Mouse (Mus musculus): ENCODE data around the gene Ogfod2. TPM values are rescaled to one million over a fixed set of nuclear protein-coding genes. Genes with fewer than 3 reads are reported as not detected.

Gene Ogfod2
- total RNA-seq, 2 experiments from 2014 or later, result 8.9 to 18.6 TPM

DNA sequence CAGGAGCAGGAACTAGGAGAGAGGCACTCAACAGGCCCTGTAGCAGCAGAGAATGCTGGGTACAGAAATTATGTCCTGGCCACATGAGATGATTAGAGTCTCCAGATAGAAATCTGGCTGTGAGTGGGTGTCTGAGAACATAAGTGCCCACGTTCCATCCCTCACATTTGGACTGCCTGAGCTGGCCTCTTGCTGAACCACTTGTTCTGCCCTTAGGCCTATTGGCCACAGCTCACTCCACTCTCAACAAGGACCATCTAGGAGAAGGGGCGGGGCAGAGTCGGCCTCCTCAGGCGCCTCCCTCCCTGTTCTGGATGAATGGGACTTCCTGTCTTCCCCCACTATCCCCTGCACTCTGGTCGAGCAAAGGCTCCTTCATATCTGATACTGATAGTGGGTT, 36.9 kb downstream of the Ogfod2 start:
- ATAC-seq (replicated peaks; ENCODE audit: poor library complexity, severe bottlenecking), result no peak

DNA sequence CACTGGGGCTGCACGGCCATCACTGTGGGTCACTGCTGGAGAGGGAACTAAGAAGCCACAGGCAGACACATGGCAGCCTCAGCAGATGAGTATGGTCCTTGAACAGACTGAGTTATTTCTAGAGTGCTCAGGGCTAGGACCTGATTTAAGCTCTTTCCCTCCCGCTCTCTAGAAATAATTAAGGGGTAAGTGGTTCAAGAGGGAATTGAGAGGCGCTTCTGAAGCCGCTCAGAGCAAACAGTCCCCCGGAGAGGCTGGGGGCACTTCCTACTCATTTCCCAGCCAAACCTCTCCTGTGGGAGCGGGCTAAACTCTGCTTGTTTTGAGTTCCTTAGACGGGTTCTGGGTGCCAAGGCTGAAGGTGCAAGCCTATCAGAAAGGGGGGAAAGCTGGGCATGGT, 38.8 kb downstream of the Ogfod2 start:
- ATAC-seq (replicated peaks; ENCODE audit: poor library complexity, severe bottlenecking), result no peak

DNA sequence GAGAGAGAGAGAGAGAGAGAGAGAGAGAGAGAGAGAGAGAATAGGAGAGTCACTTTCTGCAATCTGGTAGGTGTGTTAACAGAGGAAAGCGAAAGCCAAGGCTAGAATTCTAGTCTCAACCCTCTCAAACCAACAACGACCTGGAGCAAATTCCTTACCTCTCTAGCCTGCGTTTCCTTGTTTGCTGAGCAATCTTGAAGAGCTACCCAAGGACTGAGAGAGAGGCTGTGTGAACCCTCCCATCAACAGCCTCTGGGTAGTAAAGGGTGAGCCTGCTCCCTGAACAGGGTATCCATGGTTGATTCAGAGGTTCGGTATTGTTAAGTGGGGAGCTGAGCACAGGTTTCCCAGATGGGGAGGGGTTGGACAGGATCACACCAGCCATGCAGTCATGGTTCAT, 40.6 kb downstream of the Ogfod2 start:
- ATAC-seq (replicated peaks; ENCODE audit: poor library complexity, severe bottlenecking), result no peak

DNA sequence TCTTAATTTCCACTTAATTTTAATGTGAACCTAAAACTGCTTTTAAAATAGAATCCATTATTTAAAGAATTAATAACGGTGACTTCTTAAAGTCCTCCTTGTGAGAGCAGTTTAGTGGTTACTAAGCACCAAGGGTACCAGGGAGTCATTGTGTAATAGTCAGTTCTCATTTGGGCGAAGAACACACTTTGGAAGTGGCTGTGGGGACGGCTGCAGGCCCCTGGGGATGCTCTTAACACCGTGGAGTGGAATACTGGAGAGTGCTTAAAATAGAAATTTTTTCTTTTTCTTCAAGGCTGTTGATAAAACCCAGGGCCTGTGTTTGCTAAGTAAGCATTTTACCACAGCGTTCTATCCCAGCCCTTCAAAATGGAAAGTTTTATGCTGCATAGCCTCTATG, 43.8 kb downstream of the Ogfod2 start:
- no peak for ATAC-seq (replicated peaks; ENCODE audit: poor library complexity, severe bottlenecking)

DNA sequence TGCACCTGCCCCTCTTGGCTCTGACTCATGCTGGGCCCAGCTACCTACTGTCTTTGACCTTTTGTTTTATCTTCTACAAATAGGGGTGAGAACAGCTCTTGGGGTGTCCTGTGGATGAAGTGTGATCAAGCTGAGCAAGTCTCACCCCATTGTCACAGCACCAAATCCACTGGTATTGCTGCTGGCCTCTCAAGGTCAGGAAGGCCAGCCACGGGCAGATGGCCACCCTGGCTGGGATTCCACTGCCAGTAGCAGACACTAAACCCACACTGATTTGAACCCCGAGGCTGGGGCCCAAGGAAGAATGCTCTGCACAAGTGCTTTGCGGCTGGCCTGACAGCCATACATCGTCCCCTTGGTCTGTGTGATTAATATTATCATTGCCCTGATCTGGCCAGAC, 46.2 kb downstream of the Ogfod2 start:
- ATAC-seq (replicated peaks; ENCODE audit: poor library complexity, severe bottlenecking), result no peak

DNA sequence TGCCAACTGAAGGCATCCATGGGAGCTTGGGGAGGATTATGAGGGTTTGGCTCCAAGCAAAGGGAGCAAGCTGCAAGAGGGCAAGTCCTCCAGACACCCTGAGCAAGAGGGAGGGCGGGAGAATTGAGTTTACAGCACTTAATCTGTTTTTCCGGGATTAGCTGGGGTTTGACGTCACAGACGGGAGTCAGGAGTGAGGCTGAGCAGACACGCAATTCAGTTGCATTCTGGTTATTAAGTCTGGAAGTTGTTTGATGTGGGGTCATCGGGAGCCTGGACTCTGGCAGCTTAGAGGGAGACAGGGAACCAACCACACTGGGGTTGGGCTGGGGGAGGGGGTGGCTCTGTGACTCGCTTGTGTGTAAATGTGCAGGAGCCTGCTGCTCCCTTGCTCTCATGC, 47.4 kb downstream of the Ogfod2 start:
- no peak for ATAC-seq (replicated peaks; ENCODE audit: poor library complexity, severe bottlenecking)

DNA sequence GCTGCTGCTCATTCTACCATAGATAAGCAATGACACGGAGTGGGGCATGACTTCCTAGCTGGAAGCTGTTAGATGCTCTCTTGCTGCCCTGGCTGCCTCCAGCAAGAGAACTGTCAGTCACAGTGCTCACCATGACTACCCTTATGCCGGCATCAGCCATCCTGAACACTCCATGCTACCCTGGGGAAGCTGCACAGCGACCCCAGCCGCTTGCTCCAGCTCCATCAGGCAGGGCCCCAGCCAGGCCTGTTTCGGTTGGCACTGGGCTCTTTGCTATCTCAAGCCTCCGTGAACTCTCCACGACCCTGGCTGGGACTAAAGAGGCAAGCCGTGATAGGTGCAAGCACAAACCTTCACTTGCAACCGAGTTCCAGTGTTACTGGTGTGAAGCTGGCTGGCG, 49.7 kb downstream of the Ogfod2 start:
- no peak for ATAC-seq (replicated peaks; ENCODE audit: poor library complexity, severe bottlenecking)

DNA sequence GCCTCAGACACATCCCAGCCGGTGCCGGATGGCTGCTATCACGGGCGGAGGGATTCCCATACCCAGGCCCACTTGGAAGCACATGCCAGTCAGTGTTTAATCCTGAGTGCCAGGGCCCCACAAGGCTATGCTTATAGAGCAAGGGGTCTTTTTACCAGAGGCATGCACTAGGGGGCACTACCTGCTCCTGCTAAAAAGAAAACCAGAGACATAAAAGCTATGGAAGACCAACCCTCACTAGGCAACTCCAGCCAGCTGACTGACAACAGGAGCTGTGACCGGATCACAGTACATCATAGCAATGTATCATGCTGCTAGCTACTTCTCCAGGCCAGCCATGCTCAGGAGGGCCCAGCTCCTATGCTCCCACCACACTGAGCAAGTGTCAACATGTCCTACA, 50.5 kb downstream of the Ogfod2 start:
- ATAC-seq (replicated peaks; ENCODE audit: poor library complexity, severe bottlenecking), result peak; percentile 41

DNA sequence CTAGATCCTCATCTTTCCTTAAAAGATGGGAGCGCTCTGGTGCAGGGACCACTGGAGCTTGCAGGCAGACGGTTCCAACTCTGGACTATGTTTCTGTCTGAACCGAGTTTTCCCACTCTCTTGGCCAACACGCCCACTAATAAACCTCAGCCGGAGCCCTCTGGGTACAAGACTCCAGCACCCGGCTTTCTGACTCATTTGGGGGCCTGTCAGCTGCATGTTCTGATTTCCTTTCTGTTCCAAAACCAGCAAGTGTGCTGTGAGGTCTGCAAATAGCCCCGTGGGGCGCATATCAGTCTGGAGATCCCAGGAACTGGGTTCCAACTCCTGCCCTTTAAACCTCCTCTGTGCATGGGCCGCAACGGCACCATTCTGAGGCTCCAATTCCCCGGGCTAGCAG, 51.3 kb downstream of the Ogfod2 start:
- no peak for ATAC-seq (replicated peaks; ENCODE audit: poor library complexity, severe bottlenecking)

Other genes starting within 250 kb of the Ogfod2 start
- not detected in 2 replicates for gene Hcar2, start 246.8 kb upstream of the Ogfod2 start, total RNA-seq (2014; fragmentation: Nextera tagmentation)
- 2.7 and 5.4 TPM in 2 replicates for gene Hcar2, start 246.8 kb upstream of the Ogfod2 start, total RNA-seq (2017)
- gene Hcar1, start 232.3 kb upstream of the Ogfod2 start, total RNA-seq (2014; fragmentation: Nextera tagmentation), result not detected in 2 replicates
- gene Hcar1, start 232.3 kb upstream of the Ogfod2 start, total RNA-seq (2017), result not detected in 2 replicates
- 67.5 and 72.9 TPM in 2 replicates for gene Denr, start 205.1 kb upstream of the Ogfod2 start, total RNA-seq (2014; fragmentation: Nextera tagmentation)
- 76.4 and 100.0 TPM in 2 replicates for gene Denr, start 205.1 kb upstream of the Ogfod2 start, total RNA-seq (2017)
- gene Gm43518, start 184.9 kb upstream of the Ogfod2 start, total RNA-seq (2014; fragmentation: Nextera tagmentation), result not detected in 2 replicates
- not detected in 2 replicates for gene Gm43518, start 184.9 kb upstream of the Ogfod2 start, total RNA-seq (2017)
- gene Ccdc62, start 181.6 kb upstream of the Ogfod2 start, total RNA-seq (2014; fragmentation: Nextera tagmentation), result 0.34 and 2.6 TPM in 2 replicates
- 0.10 and 5.3 TPM in 2 replicates for gene Ccdc62, start 181.6 kb upstream of the Ogfod2 start, total RNA-seq (2017)
- 11.5 and 39.3 TPM in 2 replicates for gene Hip1r, start 138.7 kb upstream of the Ogfod2 start, total RNA-seq (2014; fragmentation: Nextera tagmentation)
- gene Hip1r, start 138.7 kb upstream of the Ogfod2 start, total RNA-seq (2017), result 10.1 and 16.9 TPM in 2 replicates
- gene Vps37b, start 80.0 kb upstream of the Ogfod2 start, total RNA-seq (2014; fragmentation: Nextera tagmentation), result 7.6 and 11.1 TPM in 2 replicates
- 9.5 and 11.6 TPM in 2 replicates for gene Vps37b, start 80.0 kb upstream of the Ogfod2 start, total RNA-seq (2017)
- 0.71 and 0.96 TPM in 2 replicates for gene Abcb9, start 16.5 kb upstream of the Ogfod2 start, total RNA-seq (2014; fragmentation: Nextera tagmentation)
- 0.73 and 2.7 TPM in 2 replicates for gene Abcb9, start 16.5 kb upstream of the Ogfod2 start, total RNA-seq (2017)
- 65.3 and 89.4 TPM in 2 replicates for gene Arl6ip4, start 3.8 kb downstream of the Ogfod2 start, total RNA-seq (2014; fragmentation: Nextera tagmentation)
- 89.7 and 99.8 TPM in 2 replicates for gene Arl6ip4, start 3.8 kb downstream of the Ogfod2 start, total RNA-seq (2017)
- gene Pitpnm2, start 137.5 kb downstream of the Ogfod2 start, total RNA-seq (2014; fragmentation: Nextera tagmentation), result 8.8 and 10.4 TPM in 2 replicates
- 3.1 and 4.1 TPM in 2 replicates for gene Pitpnm2, start 137.5 kb downstream of the Ogfod2 start, total RNA-seq (2017)
- gene Mphosph9, start 215.7 kb downstream of the Ogfod2 start, total RNA-seq (2014; fragmentation: Nextera tagmentation), result 15.9 and 20.8 TPM in 2 replicates
- gene Mphosph9, start 215.7 kb downstream of the Ogfod2 start, total RNA-seq (2017), result 20.0 and 20.4 TPM in 2 replicates
- gene 2810006K23Rik, start 215.8 kb downstream of the Ogfod2 start, total RNA-seq (2014; fragmentation: Nextera tagmentation), result 11.3 and 15.5 TPM in 2 replicates
- 16.8 and 21.7 TPM in 2 replicates for gene 2810006K23Rik, start 215.8 kb downstream of the Ogfod2 start, total RNA-seq (2017)